In genomic region chr15:3509089-3509488, GRCm38 (mm10) we compare ENCODE assay signal across 10 mouse cellular contexts.
A peak's percentile ranks its signal among the peaks of the same experiment; 100 is the strongest.
DNase-seq lines count a peak whose midpoint lies in the region; ATAC-seq and TF ChIP-seq lines count a peak whose summit lies in the region.
"Had no signal": no experiment of that assay in that cellular context is flagged by ENCODE, and none has a peak within 500 bp of the region (broad histone marks: within the 10 kb centered on the region; RNA-seq: fewer than 3 reads in every experiment).

No protein-coding gene starts in this region.

- H3K27me3 ChIP-seq in embryonic facial prominence, embryonic 14.5 days (replicated peaks; ENCODE audit: control insufficient read depth, insufficient read depth, low read length) = no peaks in the 10 kb centered on the region
- no peaks in the 10 kb centered on the region for H3K27me3 ChIP-seq in embryonic facial prominence, embryonic 10.5 days (replicated peaks; ENCODE audit: low read depth, poor library complexity, severe bottlenecking)
- H3K27me3 ChIP-seq in midbrain, embryonic 16.5 days (ENCODE audit: control insufficient read depth, insufficient read depth, low read depth, low read length) = no peaks in the 10 kb centered on the region
- no peaks in the 10 kb centered on the region for H3K27me3 ChIP-seq in midbrain, embryonic 15.5 days (replicated peaks)
- H3K27me3 ChIP-seq in myocyte (ENCODE audit: control insufficient read depth, insufficient read depth, insufficient read length) = no peaks in the 10 kb centered on the region
- H3K27me3 ChIP-seq: CH12.LX; liver, embryonic 15.5 days had no signal

- H3K4me3 ChIP-seq in embryonic facial prominence, embryonic 14.5 days (ENCODE audit: low read depth, low read length) = no peak overlapping the region
- no peak overlapping the region for H3K4me3 ChIP-seq in embryonic facial prominence, embryonic 10.5 days
- no peak overlapping the region for H3K4me3 ChIP-seq in midbrain, embryonic 16.5 days (ENCODE audit: low read depth, low read length)
- H3K4me3 ChIP-seq in midbrain, embryonic 15.5 days = no peak overlapping the region
- H3K4me3 ChIP-seq in myocyte = no peak overlapping the region
- H3K4me3 ChIP-seq: liver, embryonic 15.5 days had no signal

- no peaks in the 10 kb centered on the region for H3K9me3 ChIP-seq in embryonic facial prominence, embryonic 14.5 days (ENCODE audit: control insufficient read depth, low read length)
- no peaks in the 10 kb centered on the region for H3K9me3 ChIP-seq in embryonic facial prominence, embryonic 10.5 days
- no peaks in the 10 kb centered on the region for H3K9me3 ChIP-seq in midbrain, embryonic 16.5 days (replicated peaks; ENCODE audit: control insufficient read depth, low read length, poor library complexity, severe bottlenecking)
- H3K9me3 ChIP-seq in midbrain, embryonic 15.5 days = no peaks in the 10 kb centered on the region
- H3K9me3 ChIP-seq: liver, embryonic 15.5 days had no signal

- 53% methylated on average over 3 of the region's 3 CpGs for WGBS in embryonic facial prominence, embryonic 14.5 days
- 64% methylated on average over 3 of the region's 3 CpGs for WGBS in embryonic facial prominence, embryonic 10.5 days
- WGBS in midbrain, embryonic 16.5 days = 69% methylated on average over 3 of the region's 3 CpGs
- WGBS in midbrain, embryonic 15.5 days = 62% methylated on average over 3 of the region's 3 CpGs

- no peaks in the 10 kb centered on the region for H3K79me2 ChIP-seq in myocyte (ENCODE audit: control insufficient read depth, insufficient read depth)

- no peak for TF ChIP-seq POLR2A in myocyte (IDR thresholded peaks at IDR 0.05; ENCODE audit: insufficient read length, low read depth)

- H3K36me3 ChIP-seq in embryonic facial prominence, embryonic 14.5 days (ENCODE audit: control insufficient read depth, insufficient read depth, low read length) = no peaks in the 10 kb centered on the region
- H3K36me3 ChIP-seq in embryonic facial prominence, embryonic 10.5 days (replicated peaks) = no peaks in the 10 kb centered on the region
- H3K36me3 ChIP-seq in midbrain, embryonic 16.5 days (ENCODE audit: control insufficient read depth, insufficient read depth, low read length) = no peaks in the 10 kb centered on the region
- no peaks in the 10 kb centered on the region for H3K36me3 ChIP-seq in midbrain, embryonic 15.5 days (replicated peaks)
- no peaks in the 10 kb centered on the region for H3K36me3 ChIP-seq in myocyte (ENCODE audit: control insufficient read depth, insufficient read depth)
- H3K36me3 ChIP-seq: liver, embryonic 15.5 days had no signal

- H3K4me1 ChIP-seq in embryonic facial prominence, embryonic 14.5 days (ENCODE audit: control insufficient read depth, insufficient read depth, low read length) = peaks cover 23% of the 10 kb centered on the region
- peaks cover 4% of the 10 kb centered on the region; the same call in 1 of the 2 replicates for H3K4me1 ChIP-seq in embryonic facial prominence, embryonic 10.5 days
- peaks cover 4% of the 10 kb centered on the region; the same call in 1 of the 2 replicates for H3K4me1 ChIP-seq in midbrain, embryonic 16.5 days (ENCODE audit: control insufficient read depth, insufficient read depth, low read length)
- no peaks in the 10 kb centered on the region; the same call in 1 of the 2 replicates for H3K4me1 ChIP-seq in midbrain, embryonic 15.5 days
- H3K4me1 ChIP-seq: liver, embryonic 15.5 days had no signal

- DNase-seq in embryonic facial prominence, embryonic 14.5 days (ENCODE audit: low spot score) = peak; percentile 32
- no peak for DNase-seq in embryonic facial prominence, embryonic 10.5 days (ENCODE audit: low spot score)
- peak; percentile 43 to 66 for DNase-seq in gastrocnemius, postnatal 36 days
- no peak for DNase-seq in urinary bladder, postnatal 14 days (ENCODE audit: low spot score)
- DNase-seq in urinary bladder, postnatal 4 days (ENCODE audit: low spot score in 2 of 2) = no peak

- no peak overlapping the region for H3K9ac ChIP-seq in embryonic facial prominence, embryonic 14.5 days (ENCODE audit: low read depth, low read length)
- H3K9ac ChIP-seq in midbrain, embryonic 16.5 days (ENCODE audit: low read depth, low read length) = no peak overlapping the region
- H3K9ac ChIP-seq in midbrain, embryonic 15.5 days = no peak overlapping the region
- H3K9ac ChIP-seq: liver, embryonic 15.5 days had no signal

- ATAC-seq in embryonic facial prominence, embryonic 14.5 days (ENCODE audit: low read depth) = no peak
- ATAC-seq in midbrain, embryonic 16.5 days = 0 out of 2 replicates have a peak, but pooled peaks have one; percentile 44
- no peak for ATAC-seq in midbrain, embryonic 15.5 days (replicated peaks)

- H3K27ac ChIP-seq in embryonic facial prominence, embryonic 14.5 days (replicated peaks; ENCODE audit: low read depth, low read length) = 0 out of 2 replicates have a peak overlapping the region, but pooled peaks have one; percentile 30
- no peak overlapping the region; the same call in 1 of the 2 replicates for H3K27ac ChIP-seq in embryonic facial prominence, embryonic 10.5 days (replicated peaks)
- H3K27ac ChIP-seq in midbrain, embryonic 16.5 days (ENCODE audit: low read length) = no peak overlapping the region
- no peak overlapping the region for H3K27ac ChIP-seq in midbrain, embryonic 15.5 days
- H3K27ac ChIP-seq: liver, embryonic 15.5 days had no signal

- intact Hi-C loops in gastrocnemius, postnatal 36 days (cut with DNase I) = no loop called here

- H3ac ChIP-seq in myocyte (ENCODE audit: control insufficient read depth, insufficient read length) = no peak overlapping the region

- no peak overlapping the region for H3K4me2 ChIP-seq in embryonic facial prominence, embryonic 14.5 days (ENCODE audit: low read depth, low read length)
- no peak overlapping the region for H3K4me2 ChIP-seq in midbrain, embryonic 16.5 days (ENCODE audit: low read length)
- H3K4me2 ChIP-seq in midbrain, embryonic 15.5 days = no peak overlapping the region
- no peak overlapping the region for H3K4me2 ChIP-seq in myocyte (ENCODE audit: low read depth)
- H3K4me2 ChIP-seq: liver, embryonic 15.5 days had no signal

TF ChIP-seq in myocyte, 11 proteins besides CTCF, POLR2A, EP300 and RAD21:
- no peak for TF ChIP-seq SRF (IDR thresholded peaks at IDR 0.05; ENCODE audit: control insufficient read depth, insufficient read length, low read depth)
- TF ChIP-seq MYOD1 (IDR thresholded peaks at IDR 0.05; ENCODE audit: control insufficient read depth in 1 of 3, insufficient read length in 2 of 3, low read depth in 2 of 3) = peak in 2 of 3 experiments; percentile 40 to 70
- TF ChIP-seq MYOG (IDR thresholded peaks at IDR 0.05; ENCODE audit: control insufficient read depth in 1 of 3, insufficient read depth in 1 of 3, insufficient read length in 2 of 3, low read depth in 2 of 3) = peak in 2 of 3 experiments; percentile 75 to 81
- no peak for TF ChIP-seq CEBPB (IDR thresholded peaks at IDR 0.05; ENCODE audit: insufficient read depth, poor library complexity, severe bottlenecking)
- no peak for TF ChIP-seq TCF12 (IDR thresholded peaks at IDR 0.05; ENCODE audit: insufficient read depth, poor library complexity, severe bottlenecking)
- no peak for TF ChIP-seq POLR2AphosphoS2 (IDR thresholded peaks at IDR 0.05; ENCODE audit: insufficient read length, low read depth)

Comparison
In these comparisons a context has a peak if more than half of its experiments do, and no peak if none do; other contexts are left out.
1. DNase-seq: peak in embryonic facial prominence, embryonic 14.5 days (single experiment) and gastrocnemius, postnatal 36 days (2 of 2); none in embryonic facial prominence, embryonic 10.5 days (single experiment), urinary bladder, postnatal 14 days (single experiment) and urinary bladder, postnatal 4 days (0 of 2).